33 mouse cellular contexts compared by ENCODE assay signal in genomic region chr7:55857729-55858128, GRCm38 (mm10). TPM values are rescaled to one million over a fixed set of nuclear protein-coding genes. Genes with fewer than 3 reads are reported as not detected.
DNase-seq lines count a peak whose midpoint lies in the region; ATAC-seq and TF ChIP-seq lines count a peak whose summit lies in the region.
"Had no signal": no experiment of that assay in that cellular context is flagged by ENCODE, and none has a peak within 500 bp of the region (broad histone marks: within the 10 kb centered on the region; RNA-seq: fewer than 3 reads in every experiment).

No protein-coding gene starts in this region.

- intact Hi-C loops in left cerebral cortex, adult 2 months (cut with DNase I), result no loop called here
- intact Hi-C loops in left cerebral cortex, postnatal 4 days (cut with DNase I), result no loop called here

- TF ChIP-seq CTCF in left cerebral cortex, adult 2 months (IDR thresholded peaks at IDR 0.05), result no peak

- peak overlapping the region; percentile 57 for H3K27ac ChIP-seq in left cerebral cortex, adult 2 months
- H3K27ac ChIP-seq: embryonic facial prominence, embryonic 10.5 days; embryonic facial prominence, embryonic 15.5 days; forebrain, embryonic 12.5 days; heart, adult 2 months; heart, embryonic 13.5 days; hindbrain, embryonic 10.5 days; hindbrain, embryonic 15.5 days; limb, embryonic 10.5 days; limb, embryonic 15.5 days; liver, embryonic 13.5 days; neural tube, embryonic 12.5 days had no signal

- ATAC-seq in common myeloid progenitor, adult 5-6 weeks (replicated peaks; ENCODE audit: low read depth, poor library complexity, severe bottlenecking), result peak; percentile 40
- ATAC-seq in megakaryocyte progenitor cell, adult 5-6 weeks (replicated peaks; ENCODE audit: poor library complexity), result peak; percentile 30
- ATAC-seq: forebrain, postnatal 0 days; inflammation-experienced regulatory T-cells, adult 6 months; lung, postnatal 0 days; midbrain, embryonic 16.5 days had no signal

- no peak overlapping the region for H3K4me3 ChIP-seq in left cerebral cortex, adult 2 months
- H3K4me3 ChIP-seq: embryonic facial prominence, embryonic 10.5 days; embryonic facial prominence, embryonic 15.5 days; forebrain, embryonic 12.5 days; heart, adult 2 months; heart, embryonic 13.5 days; hindbrain, embryonic 10.5 days; hindbrain, embryonic 15.5 days; limb, embryonic 10.5 days; limb, embryonic 15.5 days; liver, embryonic 13.5 days; myocyte; neural tube, embryonic 12.5 days had no signal

- DNase-seq in left cerebral cortex, adult 2 months (ENCODE audit: extremely low spot score in 1 of 2, low spot score in 2 of 2), result no peak
- no peak for DNase-seq in left cerebral cortex, postnatal 4 days
- DNase-seq in lung, postnatal 10 days, result no peak
- no peak for DNase-seq in thymus, adult 18-20 months
- no peak for DNase-seq in heart, adult 9 months (ENCODE audit: low spot score in 2 of 2)
- DNase-seq: adrenal gland, postnatal 14 days; cerebellum, adult 18-20 months; cerebellum, postnatal 10 days; forebrain, postnatal 0 days; gastrocnemius, postnatal 25 days; heart, adult 2 months; heart, postnatal 10 days; kidney, adult 11 months; kidney, postnatal 25 days; liver, embryonic 13.5 days; lung, adult 18-20 months; right cerebral cortex, postnatal 14 days; thymus, postnatal 4 days had no signal

RNA-seq across cellular contexts. Expression of gene Cyfip1, which starts 16.2 kb away (rescaled TPM):
- total RNA-seq in left cerebral cortex, adult 2 months (2021), result 10 to 100 TPM; 68.1 to 75.4 TPM
- 10 to 100 TPM; 63.4 to 69.0 TPM for total RNA-seq in left cerebral cortex, postnatal 4 days (2021)
- 45.0 and 59.6 TPM in 2 replicates for total RNA-seq in common myeloid progenitor, adult 5-6 weeks (2017)
- 38.7 and 42.8 TPM in 2 replicates for total RNA-seq in megakaryocyte progenitor cell, adult 5-6 weeks (2015)
- total RNA-seq in megakaryocyte progenitor cell, adult 5-6 weeks (2017), result 41.1 and 49.2 TPM in 2 replicates
